Mouse (Mus musculus) thymus, postnatal 14 days (tissue): Measurements from ENCODE around the gene Gkap1.

ENCODE experiments used
- DNase-seq: peaks from one replicate; pipeline ENCODE4 v3.0.0; 2021

Gene Gkap1

GRCm38 (mm10) chr13:58197211-58197610 lies 78.3 kb downstream of the Gkap1 start:
- no peak for DNase-seq

GRCm38 (mm10) chr13:58194908-58195307 lies 80.6 kb downstream of the Gkap1 start:
- no peak for DNase-seq

- no peak for DNase-seq
These were observed 82.3 kb downstream of the Gkap1 start for GRCm38 (mm10) chr13:58193221-58193620.

GRCm38 (mm10) chr13:58192146-58192545 lies 83.4 kb downstream of the Gkap1 start:
- DNase-seq: no peak

GRCm38 (mm10) chr13:58191516-58191915 lies 84.0 kb downstream of the Gkap1 start:
- DNase-seq: no peak

GRCm38 (mm10) chr13:58189473-58189872 lies 86.0 kb downstream of the Gkap1 start:
- no peak for DNase-seq

GRCm38 (mm10) chr13:58188412-58188811 lies 87.1 kb downstream of the Gkap1 start:
- DNase-seq: peak; percentile 94

- DNase-seq: no peak
These were observed 87.7 kb downstream of the Gkap1 start for GRCm38 (mm10) chr13:58187751-58188150.

- no peak for DNase-seq
These were observed 89.2 kb downstream of the Gkap1 start for GRCm38 (mm10) chr13:58186281-58186680.

GRCm38 (mm10) chr13:58184111-58184510 lies 91.4 kb downstream of the Gkap1 start:
- no peak for DNase-seq
